Mouse (Mus musculus): ENCODE results near the gene Tsc22d1. TPM values are rescaled to one million over a fixed set of nuclear protein-coding genes. Genes with fewer than 3 reads are reported as not detected.

Tsc22d1 gene
- total RNA-seq, 2 experiments from 2014 or later: 95.3 to 104 TPM

DNA sequence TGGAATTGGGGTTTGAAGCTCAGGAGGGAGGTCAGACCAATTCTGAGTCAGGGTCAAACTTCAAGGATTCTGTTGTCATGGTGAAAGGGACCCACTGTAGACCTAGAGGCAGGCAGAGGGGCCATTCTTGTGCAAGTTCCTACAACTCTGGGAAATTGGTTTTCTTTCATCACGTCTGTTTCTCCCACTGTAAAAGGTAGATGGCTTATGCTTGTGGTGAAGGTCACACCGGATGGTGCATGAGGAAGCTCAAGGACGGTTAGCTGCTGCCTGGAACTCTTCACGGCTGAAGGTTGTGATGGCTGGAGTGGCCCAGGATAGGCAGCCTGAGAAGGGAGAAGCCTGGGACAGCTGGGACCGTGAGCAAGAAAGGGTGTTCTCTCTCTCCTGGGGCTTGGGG is 103.5 kb downstream of the Tsc22d1 start:
- DNase-seq: no peak

DNA sequence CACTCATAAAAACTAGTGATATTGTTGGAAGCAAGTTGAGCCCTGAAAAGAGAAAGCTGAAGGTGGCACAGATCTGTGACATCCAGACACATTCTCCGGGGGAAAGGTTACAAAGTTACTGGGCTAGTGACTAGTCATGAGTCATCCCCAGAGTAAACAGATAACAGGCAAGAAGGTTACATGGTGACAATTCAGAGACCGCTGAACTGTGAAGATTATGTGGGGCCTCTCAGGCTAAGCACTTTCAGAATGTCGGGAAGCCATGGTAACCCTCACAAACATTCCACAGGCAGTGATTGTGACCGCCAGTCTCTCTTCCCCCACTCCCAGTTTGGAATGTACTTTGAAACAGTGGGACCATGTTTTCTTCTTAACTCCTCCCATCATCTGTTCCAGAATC is 105.8 kb downstream of the Tsc22d1 start:
- no peak for DNase-seq

DNA sequence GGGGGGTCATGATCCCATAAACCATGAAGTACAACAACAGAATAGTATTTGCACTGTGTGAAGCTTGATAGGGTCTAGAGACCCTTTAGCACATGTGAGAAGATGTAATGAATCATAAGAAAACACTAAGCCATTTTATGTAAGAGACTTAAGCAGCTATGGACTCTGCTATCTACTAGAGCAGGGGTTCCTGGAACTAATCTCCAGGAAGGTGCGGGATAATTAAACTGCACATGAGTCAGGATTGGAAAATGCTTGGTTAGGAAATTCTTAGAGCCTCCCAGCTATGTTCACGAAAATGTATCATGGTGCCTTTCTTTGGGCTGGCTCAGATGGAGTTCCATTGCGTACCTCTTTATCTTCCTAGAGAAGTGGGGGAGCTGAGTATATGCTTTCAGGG is 106.5 kb downstream of the Tsc22d1 start:
- DNase-seq: no peak

DNA sequence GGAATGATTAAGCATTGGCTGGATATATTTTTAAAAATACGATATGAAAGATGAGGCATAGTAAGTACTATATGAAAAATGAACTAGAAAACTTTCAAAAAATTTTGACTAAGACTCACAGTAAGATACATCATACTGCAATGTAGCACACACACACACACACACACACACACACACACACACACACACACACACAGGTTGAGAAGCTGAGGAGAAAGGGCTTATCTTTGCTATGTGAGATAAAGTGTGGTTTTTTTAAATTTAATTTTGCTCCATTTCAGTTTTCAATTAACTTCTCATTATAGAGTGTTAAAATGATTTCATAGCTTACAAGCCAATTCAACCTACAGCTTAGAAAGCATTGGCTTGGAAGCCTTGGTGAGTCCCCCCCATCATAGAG is 108.6 kb downstream of the Tsc22d1 start:
- no peak for DNase-seq

DNA sequence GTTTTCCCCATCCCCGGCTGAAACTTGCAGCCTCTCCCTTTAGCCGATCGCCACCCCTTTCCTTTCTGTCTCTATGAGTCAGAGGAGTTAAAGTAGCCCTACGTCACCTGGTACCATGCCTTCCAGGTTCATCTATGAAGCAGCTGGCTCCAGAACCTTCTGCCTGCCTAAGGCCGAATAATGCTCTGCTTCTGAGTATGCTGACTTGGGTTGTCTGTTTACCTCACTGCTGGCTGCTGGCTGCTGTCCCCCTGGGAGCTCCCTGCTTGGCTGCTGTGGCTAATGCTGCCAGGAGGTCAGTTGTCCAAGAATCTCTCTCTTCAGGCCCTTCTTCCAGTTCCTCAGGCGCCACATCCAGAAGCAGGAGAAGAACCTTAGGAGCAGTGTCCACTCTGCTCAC is 111.7 kb downstream of the Tsc22d1 start:
- peak; percentile 67 for DNase-seq

DNA sequence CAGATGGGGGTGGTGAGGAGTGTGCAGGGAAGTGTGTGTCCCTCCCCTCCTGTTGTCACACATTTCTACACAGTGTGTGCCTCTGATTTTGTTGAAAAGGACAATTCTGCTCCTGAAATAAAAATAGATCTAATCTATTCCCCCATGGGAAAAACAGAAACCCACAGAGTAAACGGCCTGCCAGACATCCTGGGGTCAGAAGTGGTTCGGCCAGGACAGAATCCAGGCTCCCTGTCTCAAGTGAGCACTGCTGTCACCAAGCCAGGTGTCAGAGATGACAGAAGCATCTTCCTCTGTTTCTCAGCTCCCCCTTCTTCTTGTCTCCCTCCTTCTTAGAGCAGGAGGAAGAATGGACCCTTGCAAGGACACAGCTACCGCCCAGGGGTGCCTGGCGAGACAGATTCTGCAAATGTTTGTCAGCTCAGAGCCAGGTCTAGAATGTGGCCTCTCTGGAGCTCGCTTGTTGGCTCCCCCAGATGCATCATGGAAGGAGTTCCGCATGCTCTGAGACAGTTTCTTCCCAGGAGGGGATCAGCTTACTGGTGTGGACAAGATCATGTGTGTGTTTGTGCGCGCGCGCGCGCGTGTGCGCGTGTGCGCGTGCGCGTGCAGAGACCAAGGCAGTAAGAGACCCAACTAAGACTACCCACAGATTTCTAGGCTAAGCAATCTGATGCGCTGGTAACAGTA is 112.4 kb downstream of the Tsc22d1 start:
- DNase-seq: peak; percentile 44

DNA sequence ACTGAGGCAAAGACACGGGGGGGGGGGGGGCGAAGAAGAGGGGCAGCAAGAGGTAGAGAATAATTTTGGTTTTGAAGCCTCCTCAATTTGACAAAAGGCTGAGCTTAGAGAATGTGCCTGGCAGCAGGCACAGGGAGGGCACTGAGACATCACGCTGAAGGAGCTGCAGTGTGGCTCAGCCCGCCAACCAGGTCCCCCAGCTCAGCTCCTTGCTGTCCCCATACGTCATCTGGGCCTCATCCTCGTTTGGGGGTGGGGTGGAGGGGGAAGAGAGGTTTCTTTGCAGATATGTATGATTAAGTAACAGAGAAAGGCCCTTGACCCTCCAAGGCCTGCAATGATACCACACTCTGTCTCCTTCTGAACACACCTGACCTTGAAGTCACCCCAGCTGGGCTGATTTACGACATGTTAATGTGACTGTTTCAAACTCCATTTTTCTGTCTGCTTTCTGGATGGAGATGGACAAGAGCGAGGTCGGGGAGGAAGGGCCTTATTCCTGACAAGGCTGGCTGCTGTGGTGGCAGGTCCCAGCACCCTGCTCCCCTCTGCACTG is 113.1 kb downstream of the Tsc22d1 start:
- no peak for DNase-seq

DNA sequence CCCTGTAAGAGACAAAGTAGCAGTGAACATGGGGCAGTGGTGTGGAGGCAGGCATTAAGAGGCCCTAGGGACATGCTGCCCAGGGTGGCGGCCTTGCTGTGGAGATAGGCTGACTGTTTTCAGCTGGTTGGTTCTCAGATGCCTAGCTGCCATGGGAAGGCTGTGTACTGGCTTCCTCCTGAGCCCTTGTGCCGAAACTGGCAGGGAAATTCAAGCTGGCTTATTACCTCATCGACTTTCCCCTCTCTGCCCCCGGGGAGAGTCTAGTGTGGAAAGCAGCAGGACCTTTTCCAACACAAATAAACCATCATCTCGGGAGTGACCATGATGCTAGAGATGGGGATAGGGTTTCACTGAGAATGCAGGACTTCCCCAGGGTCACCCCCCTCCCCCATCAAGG is 113.9 kb downstream of the Tsc22d1 start:
- DNase-seq: peak; percentile 40

DNA sequence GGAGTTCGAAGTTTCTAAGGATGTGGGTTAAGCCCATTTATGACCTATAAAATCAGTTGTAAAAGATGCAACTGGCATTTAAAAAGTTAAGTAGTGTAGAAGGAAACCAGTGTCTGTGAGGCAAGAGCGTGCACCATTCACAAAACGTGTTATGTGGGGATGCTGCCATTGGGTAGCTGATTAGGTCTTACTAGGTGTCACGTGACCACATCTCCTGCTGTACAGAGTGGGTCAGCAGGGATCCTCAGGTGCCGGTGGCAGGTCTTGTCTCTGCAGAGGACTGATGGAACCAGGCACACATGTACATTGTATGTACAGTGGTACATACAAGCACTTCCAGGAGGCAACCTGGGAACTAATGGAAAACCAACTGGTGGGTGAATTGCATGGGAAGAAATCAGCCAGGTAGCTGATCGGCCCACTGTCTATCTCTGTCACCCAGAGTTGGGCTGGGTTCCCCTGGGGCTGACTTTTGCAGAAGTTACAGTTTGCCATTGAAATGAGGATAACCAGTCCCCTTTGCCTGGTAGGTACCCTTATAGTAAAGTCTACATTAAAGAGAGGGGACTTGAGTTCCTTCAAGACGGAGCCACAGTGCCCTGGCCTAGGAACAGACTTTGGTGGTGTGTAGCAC is 116.4 kb downstream of the Tsc22d1 start:
- DNase-seq: no peak

DNA sequence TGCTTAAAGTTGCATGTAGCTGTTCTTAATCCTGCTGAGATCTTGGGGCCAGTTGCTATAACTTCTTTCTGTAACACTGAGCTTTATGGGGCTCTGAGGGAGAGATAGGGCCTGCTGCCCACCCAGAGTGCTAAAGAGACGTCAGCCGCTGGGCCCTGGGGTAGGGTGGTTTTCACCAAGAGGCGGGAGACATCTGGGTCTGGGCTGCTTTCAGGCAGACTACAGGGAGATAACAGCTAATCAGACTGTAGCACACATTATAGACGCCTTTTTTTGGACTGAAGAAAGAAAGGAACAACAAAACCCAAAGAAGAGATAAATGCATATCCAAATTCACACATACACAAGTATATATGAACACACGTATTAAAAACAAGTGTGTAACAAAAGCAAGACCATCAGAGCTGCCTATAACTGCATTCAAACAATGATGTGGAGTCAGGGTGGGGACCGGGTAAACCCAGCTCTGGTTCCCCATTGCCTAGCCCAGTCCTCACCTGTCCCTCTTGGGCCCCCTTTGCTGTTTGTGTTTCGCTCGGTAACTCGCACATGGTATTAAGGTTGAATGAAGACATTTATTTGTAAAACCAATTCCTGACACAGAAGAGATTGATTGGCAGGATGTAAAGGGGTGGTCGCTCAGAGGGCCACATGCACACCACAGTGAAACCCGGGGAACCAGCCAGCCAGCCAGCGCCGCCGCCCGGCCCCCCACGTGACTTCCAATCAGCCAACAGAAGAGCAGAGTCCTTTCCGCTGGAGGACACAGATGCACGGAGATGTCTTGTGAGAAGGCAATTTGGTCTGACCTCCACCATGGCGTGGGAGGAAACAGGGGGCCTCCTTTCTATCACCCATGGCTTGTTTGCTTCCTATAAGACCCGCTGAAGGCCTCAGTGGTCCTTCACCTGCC is 117.8 kb downstream of the Tsc22d1 start:
- no peak for DNase-seq

DNA sequence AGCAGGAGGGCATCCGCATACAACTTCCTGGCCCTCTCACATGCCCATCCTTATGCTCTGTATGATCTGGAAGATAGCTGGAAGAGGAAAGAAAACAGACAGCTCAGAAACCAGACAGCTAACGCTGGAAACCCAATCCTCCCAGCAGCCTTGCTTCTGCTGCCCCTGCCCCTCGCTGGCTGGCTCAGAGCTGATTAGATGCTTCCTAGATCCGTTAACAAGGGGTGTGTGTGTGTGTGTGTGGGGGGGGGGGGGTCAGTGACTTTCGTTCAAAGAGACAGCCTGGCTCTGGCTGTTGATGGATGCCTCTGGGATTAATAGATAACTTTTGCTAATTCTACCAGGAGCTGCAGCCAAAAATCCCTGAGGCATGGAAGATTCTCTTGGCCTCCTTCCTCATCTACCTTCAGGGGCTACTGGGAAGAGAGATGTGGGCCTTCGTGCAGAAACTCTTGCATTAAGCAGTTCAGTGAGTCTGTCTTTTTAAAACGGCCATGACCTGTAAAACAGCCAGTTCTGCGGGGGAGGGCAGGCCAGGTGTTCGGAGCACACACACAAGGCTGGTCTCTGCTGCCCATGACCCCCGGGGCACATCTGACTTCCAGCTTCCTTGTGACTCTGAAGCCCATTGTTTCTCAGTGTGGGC is 118.5 kb downstream of the Tsc22d1 start:
- no peak for DNase-seq

DNA sequence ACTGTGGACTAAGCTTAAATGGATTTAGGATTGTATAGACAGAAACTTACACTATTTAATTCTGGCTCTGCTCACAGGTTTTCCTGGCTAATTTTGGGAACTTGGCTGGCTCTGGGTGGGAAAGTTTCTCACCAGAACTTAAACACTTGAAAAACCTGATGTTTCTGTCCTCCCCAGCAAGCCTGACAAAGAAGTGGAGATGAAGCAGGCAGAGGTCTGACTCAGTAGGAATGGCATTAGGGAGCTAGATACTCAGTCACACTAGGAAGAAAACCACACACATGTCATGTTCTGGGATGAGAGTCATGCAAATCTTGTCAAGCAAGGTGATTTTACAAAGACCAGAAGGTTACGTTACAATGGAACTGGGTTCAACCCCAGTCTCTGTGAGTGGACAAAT is 120.3 kb downstream of the Tsc22d1 start:
- DNase-seq: no peak

DNA sequence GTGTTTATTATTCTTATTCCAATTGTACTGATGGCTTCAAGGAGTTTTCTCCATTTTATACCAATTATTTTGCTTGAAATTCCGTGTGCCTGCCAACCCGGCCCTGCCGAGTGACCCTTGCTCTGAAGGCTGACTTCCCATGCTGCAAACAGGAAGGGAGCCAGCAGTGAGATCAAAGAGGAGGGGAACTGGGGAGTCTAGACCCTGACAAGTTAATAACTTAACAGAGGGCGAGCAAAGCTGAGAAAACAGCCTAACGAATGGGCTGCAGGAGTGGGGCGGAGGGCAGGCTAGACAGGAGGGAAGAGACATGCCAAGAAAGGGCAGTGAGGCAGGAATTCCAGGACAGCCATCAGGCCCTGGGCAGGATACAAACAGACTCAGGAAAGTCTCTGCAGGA is 122.2 kb downstream of the Tsc22d1 start:
- no peak for DNase-seq

DNA sequence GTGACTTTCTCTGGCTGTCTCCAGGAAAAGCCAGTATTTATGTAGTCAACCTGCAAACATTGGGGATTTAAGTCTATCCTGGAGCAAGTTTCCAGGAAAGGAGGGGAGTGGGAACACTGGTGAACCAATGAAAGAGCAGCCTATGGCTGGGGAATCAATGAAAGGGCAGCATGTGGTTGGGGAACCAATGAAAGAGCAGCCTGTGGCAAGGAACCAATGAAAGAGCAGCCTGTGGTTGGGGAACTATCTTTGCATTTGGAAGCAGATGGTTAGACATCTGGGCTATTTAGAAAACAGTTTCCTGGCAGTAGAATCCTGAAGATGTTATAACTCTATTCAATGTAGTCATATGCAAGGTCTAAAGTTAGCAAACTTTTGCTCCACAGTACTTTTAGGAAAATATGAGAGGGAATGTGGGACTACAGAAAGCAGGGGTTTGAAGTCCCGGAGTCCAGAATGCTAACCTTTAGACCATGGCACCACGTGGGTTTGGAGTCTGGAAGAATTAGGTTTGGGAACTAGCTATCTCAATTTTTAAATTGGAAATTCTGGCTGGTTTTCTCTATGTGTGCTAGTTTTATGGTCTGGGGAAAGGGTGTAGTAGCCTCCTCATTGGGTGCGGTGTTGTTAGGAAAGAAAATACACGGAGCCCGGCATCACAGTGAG is 125.4 kb downstream of the Tsc22d1 start:
- no peak for DNase-seq

DNA sequence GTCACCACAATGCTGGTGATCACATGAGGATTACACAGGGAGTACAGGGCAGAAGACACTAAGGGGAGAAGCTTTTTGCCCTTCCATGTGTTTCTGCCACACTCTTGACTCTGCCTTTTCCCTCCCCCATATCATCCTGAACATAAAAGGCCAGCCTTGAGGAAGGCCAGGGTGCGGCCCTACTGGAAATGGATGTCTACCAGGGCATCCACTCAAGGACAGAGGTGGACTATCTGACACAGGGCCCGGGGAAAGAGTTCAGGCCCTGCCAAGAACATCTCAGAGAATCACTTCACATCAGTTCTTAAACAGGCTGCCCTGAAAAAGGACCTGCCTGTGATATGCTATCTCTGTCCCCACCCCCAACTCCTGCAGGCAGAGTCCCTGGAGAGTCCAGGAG is 126.6 kb downstream of the Tsc22d1 start:
- no peak for DNase-seq

DNA sequence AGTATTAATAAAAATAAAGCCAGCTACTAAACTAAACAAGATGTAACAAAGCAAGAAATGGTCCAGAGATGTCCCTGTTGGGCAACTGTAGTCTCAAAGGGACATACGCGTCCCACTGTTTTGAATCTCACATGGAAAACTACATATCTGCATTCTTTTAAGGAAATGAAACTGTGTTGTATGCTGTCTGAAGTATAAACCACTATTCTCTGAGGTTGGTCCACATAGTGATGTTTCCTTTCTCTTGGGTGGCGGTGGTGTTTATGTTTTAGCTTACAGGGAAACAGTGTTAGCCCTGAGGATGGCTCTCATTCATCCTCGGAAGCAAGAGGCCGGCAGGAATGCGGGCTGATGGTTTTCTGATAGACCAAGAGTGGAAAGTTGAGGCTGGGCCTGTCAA is 129.4 kb downstream of the Tsc22d1 start:
- no peak for DNase-seq

DNA sequence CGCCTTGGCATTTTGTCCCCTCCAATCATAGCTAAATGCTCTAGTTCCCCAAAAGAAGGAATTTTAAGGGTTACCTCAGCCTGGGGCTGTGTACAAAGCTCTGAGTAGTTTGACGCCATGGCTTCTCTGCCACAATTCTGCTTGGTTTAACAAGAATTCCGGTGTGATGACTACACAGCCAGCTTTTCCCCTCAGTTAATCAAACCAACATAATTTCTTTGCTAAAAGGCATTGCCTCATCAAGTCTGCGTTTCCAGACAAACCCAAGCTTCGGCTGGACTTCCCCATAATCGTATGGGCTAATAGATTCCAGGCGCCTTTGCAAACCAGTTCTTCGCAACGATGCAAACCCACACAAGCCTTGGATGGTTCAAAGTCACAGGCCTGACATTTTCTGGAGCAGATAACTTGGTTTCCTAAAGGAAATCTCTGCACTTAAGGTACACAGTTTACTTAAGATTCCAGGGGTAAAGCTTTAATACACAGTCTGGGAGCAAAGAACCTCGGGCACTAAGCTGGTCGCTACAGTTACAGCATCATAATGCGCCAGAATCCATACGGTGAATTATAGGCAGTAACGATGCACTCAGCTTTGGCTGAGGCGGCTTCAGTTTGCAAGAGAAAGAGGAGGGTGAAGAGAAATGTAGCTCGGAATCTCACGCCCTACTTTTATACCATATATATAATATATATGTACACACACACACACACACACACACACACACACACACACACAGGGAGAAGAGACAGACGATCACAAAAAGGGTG is 140.7 kb downstream of the Tsc22d1 start:
- DNase-seq: no peak

DNA sequence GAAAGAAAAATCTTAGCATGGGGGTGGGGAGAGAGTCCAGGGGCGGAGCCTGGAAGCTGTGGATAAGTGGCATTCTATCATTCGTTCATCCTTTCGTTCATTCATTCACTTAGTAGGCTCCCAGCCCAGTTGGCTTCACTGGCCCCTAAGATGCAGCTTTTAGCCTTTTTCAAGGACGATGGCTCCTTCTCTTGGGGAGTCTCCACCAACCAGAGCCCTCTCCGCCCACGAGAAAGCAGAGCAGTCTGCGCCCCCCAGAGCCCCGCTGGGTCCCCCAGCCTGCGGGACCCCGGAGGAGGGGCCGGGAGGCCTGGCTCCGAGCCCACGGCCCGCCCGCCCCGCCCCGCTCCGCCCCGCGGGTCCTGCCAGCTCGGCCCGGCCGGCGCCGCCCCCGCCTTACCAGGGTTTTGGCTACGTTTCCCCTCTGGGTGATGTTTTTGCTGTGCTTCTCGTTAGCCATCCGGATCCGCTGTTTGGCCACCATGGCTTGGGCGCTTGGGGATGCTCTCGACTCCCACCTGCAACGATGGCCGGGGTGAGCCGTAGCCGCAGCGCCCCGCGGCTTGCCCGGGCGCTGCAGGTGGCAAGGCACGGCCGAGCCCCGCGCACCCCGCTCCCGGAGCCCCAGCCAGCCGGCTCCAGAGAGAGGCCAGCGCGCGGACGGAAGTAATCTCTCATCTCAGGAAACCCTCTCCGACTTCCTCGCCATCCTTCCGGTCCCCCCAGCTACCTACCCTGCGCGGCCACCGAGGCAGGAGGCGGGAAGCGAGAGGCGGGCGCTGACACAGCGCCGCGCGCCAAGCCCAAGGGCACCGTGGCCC is 141.5 kb downstream of the Tsc22d1 start:
- peak; percentile 58 for DNase-seq

DNA sequence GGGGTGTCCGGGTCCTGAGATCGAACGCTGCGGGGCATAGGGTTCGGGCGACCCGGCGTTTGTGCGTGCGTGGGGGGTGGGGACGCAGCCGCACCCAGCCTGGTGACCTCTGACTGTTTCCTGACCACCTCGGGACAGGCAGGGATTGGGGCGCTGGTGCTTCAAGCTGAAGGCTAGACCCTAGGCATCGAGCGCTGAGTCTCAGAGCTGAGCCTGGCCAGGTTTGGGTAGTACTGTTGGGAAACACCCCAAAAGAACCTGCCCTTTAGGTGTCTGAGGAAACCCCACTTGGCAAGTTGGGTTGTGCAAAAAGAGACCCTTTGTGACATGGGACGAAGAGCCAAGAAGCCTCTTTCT is 142.1 kb downstream of the Tsc22d1 start, which contains the start of gene Serp2:
Serp2 (minus strand) TSS at position 38 of the 357 bp plus-strand sequence.
- no peak for DNase-seq
